Mouse (Mus musculus) neural tube, embryonic 12.5 days (tissue): ENCODE results near the gene Nphs1. TPM values are rescaled to one million over a fixed set of nuclear protein-coding genes. Genes with fewer than 3 reads are reported as not detected.
A peak's percentile ranks its signal among the peaks of the same experiment; 100 is the strongest.

Experiments used
- ATAC-seq: fragments of 200-750 bp; cut with Nextera tagmentation; 2 replicates; pipeline ENCODE4 v1.8.0; 2017; ENCODE audit warnings: low read depth, mild to moderate bottlenecking, moderate TSS enrichment, moderate library complexity; ENCODE audit not compliant: low FRiP score
- H3K27ac ChIP-seq: fragments of 300-500 bp; sonication (generic); 2 replicates; pipeline ENCODE4 v1.5.1; 2016
- H3K27me3 ChIP-seq: fragments of 300-500 bp; sonication (generic); replicated peaks from 2 replicates; pipeline ENCODE4 v1.6.1; 2016; ENCODE audit warnings: mild to moderate bottlenecking
- H3K36me3 ChIP-seq: fragments of 300-500 bp; sonication (generic); 2 replicates; pipeline ENCODE4 v1.6.1; 2016; ENCODE audit warnings: mild to moderate bottlenecking
- H3K4me1 ChIP-seq: fragments of 300-500 bp; sonication (generic); 2 replicates; pipeline ENCODE4 v1.6.1; 2016
- H3K4me2 ChIP-seq: fragments of 300-500 bp; sonication (generic); replicated peaks from 2 replicates; pipeline ENCODE4 v1.6.1; 2016; ENCODE audit warnings: mild to moderate bottlenecking
- H3K4me3 ChIP-seq: fragments of 300-500 bp; sonication (generic); 2 replicates; pipeline ENCODE4 v1.5.1; 2016
- H3K9ac ChIP-seq: fragments of 300-500 bp; sonication (generic); 2 replicates; pipeline ENCODE4 v1.6.1; 2016; ENCODE audit warnings: mild to moderate bottlenecking
- H3K9me3 ChIP-seq: fragments of 300-500 bp; sonication (generic); 2 replicates; pipeline ENCODE4 v1.6.1; 2016; ENCODE audit warnings: mild to moderate bottlenecking
- whole genome bisulfite sequencing: fragments of 180-500 bp; shearing (Covaris S2); methylation state at CpG from one replicate; pipeline ENCODE4 v1.1.7; 2016; 5-methylcytosine and 5-hydroxymethylcytosine counted together
- polyA plus RNA-seq: library from polyadenylated mRNA; unstranded; fragments of >200 nt; fragmentation: Nextera tagmentation; extraction: Ambion mirVana; gene quantifications from 2 replicates; pipeline ENCODE4 v1.2.1, GENCODE M21; 2016

The Nphs1 gene
- polyA plus RNA-seq, 1 experiment from 2014 or later = 3.3 TPM

DNA sequence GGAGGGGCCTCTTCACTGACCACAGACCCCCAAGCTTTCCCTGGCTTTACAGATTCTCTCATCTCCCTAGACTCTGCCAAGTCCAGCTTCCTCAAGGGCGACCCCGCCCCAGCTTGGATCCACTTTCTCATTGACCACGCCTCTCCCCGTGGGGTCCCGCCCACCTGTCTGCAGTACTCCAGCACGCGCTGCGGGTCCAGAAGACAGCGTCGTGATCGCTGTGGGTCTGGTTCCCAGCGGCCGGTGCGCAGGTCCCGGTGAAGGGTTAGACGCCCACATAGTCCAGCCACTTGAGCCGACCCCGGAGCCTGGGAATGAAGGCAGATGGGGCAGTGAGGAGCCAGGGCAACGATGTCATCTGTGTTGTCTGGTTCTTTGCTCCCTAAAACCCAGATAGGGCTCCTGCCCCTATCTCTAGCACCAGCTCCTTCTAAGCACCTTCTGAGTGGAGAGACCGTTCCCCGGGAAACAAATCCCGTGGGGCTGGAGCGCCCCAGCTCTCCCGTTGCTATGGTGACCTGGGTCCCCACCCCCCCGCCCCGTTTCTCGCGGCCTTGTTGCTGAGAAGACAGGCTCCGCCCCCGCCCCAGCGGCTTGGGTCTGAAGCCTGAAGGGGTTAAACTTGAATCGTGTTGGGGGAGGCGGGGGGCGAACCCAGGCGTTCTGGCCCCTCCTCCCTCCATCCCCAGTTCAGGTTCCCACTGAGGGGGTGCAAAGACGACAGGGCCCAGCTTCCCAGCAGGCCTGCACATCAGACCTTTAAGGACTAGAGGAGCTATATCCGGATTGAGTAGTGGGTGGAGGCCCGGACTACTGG lies 13.8 kb upstream of the Nphs1 start:
- ATAC-seq = peak; percentile 58
- Histone ChIP-seq H3K4me2 (peak overlapping the region; percentile 84), H3K9ac (peak overlapping the region; percentile 96), H3K36me3 (peaks cover 30% of the 10 kb centered on the region), H3K9me3 (no peaks in the 10 kb centered on the region), H3K27me3 (0 out of 2 replicates have a peak, but pooled peaks cover 4% of the 10 kb centered on the region), H3K4me3 (peak overlapping the region; percentile 85), H3K4me1 (peaks cover 24% of the 10 kb centered on the region), H3K27ac (peak overlapping the region; percentile 87)
- under 1% methylated on average over 38 of the region's 38 CpGs for WGBS

- 0 out of 2 replicates have a peak, but pooled peaks cover 4% of the 10 kb centered on the region for H3K27me3 ChIP-seq
- no peaks in the 10 kb centered on the region for H3K9me3 ChIP-seq
- under 1% methylated on average over 72 of the region's 72 CpGs for WGBS
These were observed 13.0 kb upstream of the Nphs1 start, which contains the start of gene Aplp1 for GRCm38 (mm10) chr7:30444971-30445751. TSS of gene Aplp1 (minus strand) at chr7:30445535.

DNA sequence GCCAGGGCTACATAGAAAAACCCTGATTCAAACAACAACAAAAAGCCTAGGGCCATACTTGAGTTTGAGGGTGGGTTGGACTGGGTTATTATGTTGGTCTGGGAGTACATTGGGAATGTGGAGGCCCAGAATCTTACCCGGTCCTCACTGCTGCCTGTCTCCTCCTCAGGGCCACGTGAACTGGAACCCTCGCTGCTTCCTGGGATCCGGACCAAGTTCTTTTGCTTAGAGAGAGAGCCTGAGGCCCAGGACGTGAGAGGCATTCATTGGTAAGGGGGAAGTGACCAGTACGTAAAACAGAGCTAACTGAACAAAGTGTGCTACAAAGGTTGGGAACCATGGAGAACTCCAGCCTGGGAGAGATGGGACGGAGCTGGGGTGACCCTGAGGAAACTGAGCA lies 7.9 kb upstream of the Nphs1 start:
- Histone ChIP-seq H3K4me1 (peaks cover 16% of the 10 kb centered on the region; the same call in 1 of the 2 replicates), H3K4me2 (no peak overlapping the region), H3K9me3 (no peaks in the 10 kb centered on the region), H3K9ac (no peak overlapping the region), H3K27ac (no peak overlapping the region), H3K27me3 (peaks cover 27% of the 10 kb centered on the region), H3K36me3 (no peaks in the 10 kb centered on the region), H3K4me3 (no peak overlapping the region)
- 83% methylated on average over 7 of the region's 7 CpGs for whole genome bisulfite sequencing
- no peak for ATAC-seq

More at GRCm38 (mm10) chr7:30444971-30445751, 13.0 kb upstream of the Nphs1 start, which contains the start of gene Aplp1:
- Histone ChIP-seq H3K4me2 (peak within 1 kb of the TSS; percentile 84), H3K4me3 (peak within 1 kb of the TSS; percentile 85), H3K36me3 (peaks cover 22% of the 10 kb centered on the region), H3K4me1 (peaks cover 24% of the 10 kb centered on the region), H3K9ac (peak within 1 kb of the TSS; percentile 96), H3K27ac (peak within 1 kb of the TSS; percentile 87)
- ATAC-seq = peak; percentile 84

DNA sequence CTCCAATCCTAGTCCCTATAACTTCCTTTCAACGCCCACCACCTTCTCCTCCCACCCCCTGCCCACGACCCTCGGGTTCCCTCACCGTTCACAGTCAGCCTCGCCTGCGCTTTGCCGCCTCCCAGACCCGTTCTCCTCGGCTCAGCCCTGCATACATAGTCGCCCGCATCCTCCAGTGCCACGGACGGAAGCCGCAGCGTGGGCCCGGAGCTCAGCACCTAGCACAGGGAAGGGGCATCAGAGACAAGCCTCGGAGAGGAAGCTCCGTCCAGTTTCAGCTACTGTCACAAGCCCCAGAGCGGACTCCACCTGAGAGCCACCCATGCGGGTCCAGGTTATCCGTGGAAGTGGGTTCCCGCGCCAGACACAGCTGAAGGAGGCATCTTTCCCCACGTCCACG lies 4.8 kb upstream of the Nphs1 start:
- H3K9me3 ChIP-seq = no peaks in the 10 kb centered on the region
- WGBS = 16% methylated on average over 25 of the region's 25 CpGs
- H3K9ac ChIP-seq = no peak overlapping the region
- H3K27me3 ChIP-seq = peaks cover 58% of the 10 kb centered on the region
- no peak for ATAC-seq
- peak overlapping the region; percentile 31 for H3K4me2 ChIP-seq
- H3K4me3 ChIP-seq = no peak overlapping the region
- peaks cover 32% of the 10 kb centered on the region for H3K4me1 ChIP-seq
- no peak overlapping the region for H3K27ac ChIP-seq
- H3K36me3 ChIP-seq = no peaks in the 10 kb centered on the region

- no peak overlapping the region for H3K9ac ChIP-seq
- H3K9me3 ChIP-seq = no peaks in the 10 kb centered on the region
- WGBS = 3% methylated on average over 25 of the region's 25 CpGs
- 0 out of 2 replicates have a peak overlapping the region, but pooled peaks have one; percentile 2 for H3K4me3 ChIP-seq
- peaks cover 63% of the 10 kb centered on the region for H3K27me3 ChIP-seq
- ATAC-seq = no peak
- H3K4me2 ChIP-seq = peak overlapping the region; percentile 31
- H3K4me1 ChIP-seq = peaks cover 36% of the 10 kb centered on the region
- no peaks in the 10 kb centered on the region for H3K36me3 ChIP-seq
- no peak overlapping the region for H3K27ac ChIP-seq
These were observed 4.3 kb upstream of the Nphs1 start for GRCm38 (mm10) chr7:30453766-30454165.

DNA sequence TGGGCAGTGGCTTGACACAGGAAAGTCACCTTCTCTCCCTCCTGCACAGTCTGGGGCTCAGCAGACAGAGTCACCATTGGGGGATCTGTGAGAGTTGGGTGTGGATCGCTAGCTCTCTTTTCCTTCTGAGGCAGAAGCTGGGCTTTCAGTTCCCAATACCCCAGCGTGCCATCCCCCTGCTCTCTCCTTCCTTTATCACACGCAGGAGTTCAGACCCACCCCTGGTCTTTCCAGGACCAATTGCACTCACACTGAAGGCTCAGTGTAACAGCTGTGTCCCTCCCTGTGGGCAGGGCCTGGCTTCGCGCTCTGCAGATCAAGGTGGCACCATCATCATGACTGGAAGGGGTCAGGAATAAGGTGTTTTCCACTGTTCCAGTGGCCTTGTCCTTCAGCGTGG lies 3.9 kb upstream of the Nphs1 start:
- Histone ChIP-seq H3K9ac (no peak overlapping the region), H3K27ac (no peak overlapping the region), H3K4me2 (peak overlapping the region; percentile 31), H3K4me1 (peaks cover 37% of the 10 kb centered on the region), H3K27me3 (peaks cover 67% of the 10 kb centered on the region), H3K36me3 (no peaks in the 10 kb centered on the region), H3K9me3 (no peaks in the 10 kb centered on the region), H3K4me3 (0 out of 2 replicates have a peak overlapping the region, but pooled peaks have one; percentile 9)
- ATAC-seq = no peak
- 11% methylated on average over 6 of the region's 6 CpGs for WGBS

DNA sequence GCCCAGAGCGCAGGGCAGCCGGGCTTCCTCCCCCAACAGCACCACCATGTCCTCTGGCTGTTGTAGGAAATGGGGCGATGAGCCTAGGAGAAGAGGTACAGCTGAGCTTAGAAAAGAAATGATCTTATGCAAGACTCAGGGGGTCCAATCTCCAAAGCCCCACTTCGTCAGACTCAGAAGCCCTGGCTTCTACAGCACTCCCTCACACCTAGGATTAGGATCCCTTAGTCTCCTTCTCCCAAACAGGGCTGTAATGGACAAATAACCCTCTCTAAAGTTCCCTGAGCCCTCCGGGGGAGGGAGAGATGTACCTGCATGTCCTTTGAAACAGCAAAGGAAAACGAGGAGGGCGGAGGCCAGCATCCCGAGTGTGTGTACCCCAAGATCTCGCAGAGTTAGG lies 1.6 kb upstream of the Nphs1 start:
- no peak for ATAC-seq
- Histone ChIP-seq H3K4me2 (peak overlapping the region; percentile 65), H3K9me3 (no peaks in the 10 kb centered on the region), H3K27me3 (peaks cover 89% of the 10 kb centered on the region), H3K9ac (no peak overlapping the region), H3K36me3 (no peaks in the 10 kb centered on the region), H3K4me1 (peaks cover 37% of the 10 kb centered on the region), H3K27ac (no peak overlapping the region), H3K4me3 (peak overlapping the region; percentile 30)
- 1% methylated on average over 9 of the region's 9 CpGs for WGBS

DNA sequence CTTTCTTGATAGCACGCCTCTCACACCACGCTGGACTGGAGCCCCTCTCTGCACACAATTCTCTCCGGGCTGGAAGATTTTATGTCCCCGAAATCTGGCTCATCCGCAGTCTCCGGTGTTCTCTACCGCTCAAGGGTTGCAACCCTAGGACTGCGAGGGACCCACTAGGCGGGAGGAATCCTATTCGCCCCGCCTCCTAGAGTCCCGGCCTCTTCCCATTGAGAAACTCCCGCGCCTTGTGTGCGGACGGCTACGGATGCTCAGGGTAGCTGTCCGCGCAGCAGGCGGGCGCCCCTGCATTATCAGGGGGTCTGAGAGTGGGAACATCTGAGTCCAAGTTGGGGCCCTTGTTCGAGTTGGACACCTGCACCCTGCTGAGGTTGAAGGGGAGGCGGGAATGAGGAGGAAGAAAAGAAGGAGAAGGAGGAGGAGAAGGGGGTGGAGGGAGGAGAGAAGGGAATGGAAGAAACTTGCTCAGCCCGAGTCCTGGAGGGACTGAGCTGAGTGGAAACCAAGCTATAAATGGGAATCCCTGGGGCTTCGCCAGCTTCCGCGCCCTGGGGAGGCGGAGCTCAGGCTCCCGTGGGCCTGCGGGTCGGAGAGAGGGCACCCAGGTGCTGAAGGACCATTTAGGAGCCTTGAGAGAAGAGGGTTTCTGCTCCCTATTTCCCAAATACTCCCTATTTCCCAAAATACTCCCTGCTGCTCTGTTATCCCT lies 1.0 kb upstream of the Nphs1 start:
- Histone ChIP-seq H3K4me3 (peak overlapping the region; percentile 30), H3K4me2 (peak overlapping the region; percentile 65), H3K36me3 (no peaks in the 10 kb centered on the region), H3K9ac (peak overlapping the region; percentile 22; the same call in 1 of the 2 replicates), H3K27ac (no peak overlapping the region), H3K9me3 (no peaks in the 10 kb centered on the region), H3K27me3 (peaks cover 92% of the 10 kb centered on the region), H3K4me1 (peaks cover 37% of the 10 kb centered on the region)
- WGBS = under 1% methylated on average over 31 of the region's 31 CpGs
- peak; percentile 56 for ATAC-seq

- H3K4me1 ChIP-seq = peaks cover 26% of the 10 kb centered on the region
- no peak overlapping the region for H3K4me3 ChIP-seq
- ATAC-seq = no peak
- H3K27ac ChIP-seq = no peak overlapping the region
- no peaks in the 10 kb centered on the region for H3K9me3 ChIP-seq
- H3K9ac ChIP-seq = no peak overlapping the region
- H3K36me3 ChIP-seq = no peaks in the 10 kb centered on the region
- 0 out of 2 replicates have a peak overlapping the region, but pooled peaks have one; percentile 7 for H3K4me2 ChIP-seq
- H3K27me3 ChIP-seq = peaks cover 93% of the 10 kb centered on the region
- WGBS = 27% methylated on average over 6 of the region's 6 CpGs
These were observed 1.4 kb downstream of the Nphs1 start for GRCm38 (mm10) chr7:30459484-30459883.

DNA sequence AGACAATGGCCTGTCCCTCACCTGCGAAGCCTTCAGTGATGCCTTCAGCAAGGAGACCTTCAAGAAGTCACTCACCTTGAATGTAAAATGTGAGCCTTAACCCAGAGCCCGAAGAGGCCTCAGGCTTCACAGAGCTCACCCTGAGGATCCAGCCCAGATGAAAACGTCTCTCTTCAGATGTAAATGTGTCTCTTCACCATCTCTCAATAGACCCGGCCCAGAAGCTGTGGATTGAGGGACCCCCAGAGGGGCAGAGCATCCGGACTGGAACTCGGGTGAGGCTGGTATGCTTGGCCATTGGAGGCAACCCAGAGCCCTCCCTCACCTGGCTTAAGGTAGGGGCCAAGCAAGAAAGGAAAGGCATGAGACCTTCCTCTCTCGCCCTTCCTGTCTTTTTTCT lies 5.5 kb downstream of the Nphs1 start:
- Histone ChIP-seq H3K9me3 (no peaks in the 10 kb centered on the region), H3K9ac (no peak overlapping the region), H3K27ac (no peak overlapping the region), H3K4me1 (peaks cover 7% of the 10 kb centered on the region), H3K36me3 (no peaks in the 10 kb centered on the region), H3K4me3 (no peak overlapping the region), H3K27me3 (peaks cover 94% of the 10 kb centered on the region), H3K4me2 (no peak overlapping the region)
- no peak for ATAC-seq
- WGBS = 21% methylated on average over 7 of the region's 7 CpGs

DNA sequence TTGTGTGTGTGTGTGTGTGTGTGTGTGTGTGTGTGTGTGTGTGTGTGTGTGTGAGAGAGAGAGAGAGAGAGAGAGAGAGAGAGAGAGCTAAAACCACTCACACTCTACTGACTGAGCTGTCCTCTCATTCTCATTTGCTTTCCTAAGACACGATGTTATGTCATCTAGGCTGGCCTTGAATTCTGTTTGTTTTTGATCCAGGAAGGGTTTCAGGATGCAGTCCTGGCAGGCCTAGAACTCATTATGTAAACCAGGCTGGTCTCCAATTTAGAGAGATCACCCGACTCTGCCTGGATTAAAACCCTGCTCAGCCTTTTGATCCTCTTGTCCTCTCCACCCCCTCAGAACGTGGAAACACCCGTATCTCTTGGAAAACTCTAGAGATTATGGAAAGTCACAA lies 5.9 kb downstream of the Nphs1 start:
- Histone ChIP-seq H3K4me2 (no peak overlapping the region), H3K36me3 (no peaks in the 10 kb centered on the region), H3K9me3 (no peaks in the 10 kb centered on the region), H3K27me3 (peaks cover 91% of the 10 kb centered on the region), H3K4me1 (peaks cover 4% of the 10 kb centered on the region), H3K9ac (no peak overlapping the region), H3K4me3 (no peak overlapping the region), H3K27ac (no peak overlapping the region)
- no peak for ATAC-seq
- 24% methylated on average over 4 of the region's 4 CpGs for WGBS
